Mouse (Mus musculus): ENCODE data around the gene Atad2b.

DNA sequence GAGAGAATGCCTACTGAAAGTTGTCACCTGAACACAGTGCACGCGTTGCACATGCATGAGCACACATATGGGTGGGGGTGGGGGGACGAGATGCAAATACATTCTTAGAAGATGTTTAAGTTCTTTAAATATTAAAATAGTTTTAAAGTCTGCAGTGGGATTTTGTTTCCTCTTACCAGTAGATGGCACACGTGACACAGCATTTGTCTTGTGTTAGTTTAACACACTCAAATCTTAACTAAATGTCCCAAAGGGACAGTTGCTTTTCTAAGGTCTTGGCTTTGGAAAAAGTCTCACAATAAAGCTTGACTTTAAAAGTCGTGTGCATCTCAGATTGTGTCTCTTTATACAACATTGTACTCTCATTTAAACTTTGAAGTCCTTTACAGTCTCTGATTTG, 111.9 kb downstream of the Atad2b start:
- TF ChIP-seq CTCF (IDR thresholded peaks at IDR 0.05; ENCODE audit: borderline replicate concordance, extremely low read depth, insufficient read depth, insufficient read length) (no peak), POLR2A (IDR thresholded peaks at IDR 0.05; ENCODE audit: borderline replicate concordance, extremely low read depth, insufficient read depth, insufficient read length, poor library complexity, severe bottlenecking) (no peak)
